Mouse (Mus musculus) embryonic facial prominence, embryonic 13.5 days (tissue): ENCODE measurements around the gene Gzmm. TPM values are rescaled to one million over a fixed set of nuclear protein-coding genes. Genes with fewer than 3 reads are reported as not detected.

Experiments used
- ATAC-seq: fragments of 200-750 bp; cut with Nextera tagmentation; 2 replicates; pipeline ENCODE4 v1.8.0; 2017; ENCODE audit warnings: low read depth; ENCODE audit not compliant: insufficient number of reproducible peaks, insufficient read depth, low FRiP score, low TSS enrichment
- H3K27ac ChIP-seq: fragments of 300-500 bp; sonication (generic); 2 replicates; pipeline ENCODE4 v1.5.1; 2015; ENCODE audit warnings: moderate library complexity, mild to moderate bottlenecking, inconsistent platforms
- H3K27me3 ChIP-seq: fragments of 300-500 bp; sonication (generic); 2 replicates; pipeline ENCODE4 v1.6.1; 2015; ENCODE audit warnings: mild to moderate bottlenecking, inconsistent platforms
- H3K36me3 ChIP-seq: fragments of 300-500 bp; sonication (generic); 2 replicates; pipeline ENCODE4 v1.6.1; 2015; ENCODE audit warnings: mild to moderate bottlenecking, inconsistent platforms
- H3K4me1 ChIP-seq: fragments of 300-500 bp; sonication (generic); 2 replicates; pipeline ENCODE4 v1.6.1; 2015; ENCODE audit warnings: inconsistent platforms
- H3K4me2 ChIP-seq: fragments of 300-500 bp; sonication (generic); 2 replicates; pipeline ENCODE4 v1.6.1; 2015; ENCODE audit warnings: moderate library complexity, mild to moderate bottlenecking, inconsistent platforms
- H3K4me3 ChIP-seq: fragments of 300-500 bp; sonication (generic); 2 replicates; pipeline ENCODE4 v1.5.1; 2015; ENCODE audit warnings: mild to moderate bottlenecking, inconsistent platforms
- H3K9ac ChIP-seq: fragments of 300-500 bp; sonication (generic); 2 replicates; pipeline ENCODE4 v1.6.1; 2015; ENCODE audit warnings: mild to moderate bottlenecking, inconsistent platforms
- H3K9me3 ChIP-seq: fragments of 300-500 bp; sonication (generic); 2 replicates; pipeline ENCODE4 v1.6.1; 2016; ENCODE audit warnings: inconsistent platforms
- WGBS: fragments of 180-500 bp; shearing (Covaris S2); methylation state at CpG from one replicate; pipeline ENCODE4 v1.1.7; 2015; ENCODE audit warnings: mixed read lengths; 5-methylcytosine and 5-hydroxymethylcytosine counted together
- polyA plus RNA-seq: library from polyadenylated mRNA; unstranded; fragments of >200 nt; fragmentation: Nextera tagmentation; extraction: Ambion mirVana; gene quantifications from 2 replicates; pipeline ENCODE4 v1.2.1, GENCODE M21; 2015

Gzmm gene
- polyA plus RNA-seq, 1 experiment from 2014 or later = 0.84 TPM

DNA sequence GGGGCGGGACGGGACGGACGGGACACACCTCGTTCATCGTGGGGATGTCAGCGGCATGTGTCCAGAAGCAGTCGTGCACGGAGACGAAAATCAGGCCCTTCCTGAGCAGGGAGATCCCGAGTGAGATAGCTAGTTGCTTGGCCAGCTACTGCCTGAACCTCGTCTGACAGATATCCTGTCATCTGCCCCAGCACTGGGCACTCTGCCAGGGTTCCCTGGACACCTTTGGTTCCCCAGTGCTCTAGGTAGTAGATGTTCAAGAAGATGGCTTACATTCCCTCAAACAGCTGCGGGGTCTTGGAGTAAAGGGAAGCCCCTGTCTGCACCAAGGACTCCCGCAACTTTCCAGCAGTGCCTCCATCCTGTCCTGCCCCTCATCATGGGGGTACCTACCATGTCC lies 47.9 kb downstream of the Gzmm start:
- WGBS = 87% methylated on average over 14 of the region's 14 CpGs
- peaks cover 76% of the 10 kb centered on the region for H3K9me3 ChIP-seq

DNA sequence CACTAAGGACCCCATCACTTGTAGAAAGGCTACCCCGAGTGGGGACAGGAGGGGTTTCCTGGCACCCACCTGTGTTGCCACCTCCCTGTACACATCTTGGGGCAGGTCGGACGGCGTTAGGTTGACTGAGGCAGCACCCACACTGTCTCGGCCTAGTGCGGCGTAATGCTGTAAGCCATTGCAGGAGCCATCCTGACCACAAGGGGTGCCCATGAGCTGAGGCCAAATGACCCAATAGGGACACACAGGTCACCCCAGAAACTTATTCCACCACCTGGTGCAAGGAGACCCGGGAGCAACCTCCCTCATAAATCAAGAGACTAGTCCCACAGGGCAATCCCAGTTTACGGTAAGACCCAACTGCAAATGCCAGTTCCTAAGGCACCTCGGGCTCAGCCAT lies 49.4 kb downstream of the Gzmm start:
- 89% methylated on average over 10 of the region's 10 CpGs for WGBS
- H3K9ac ChIP-seq = no peak overlapping the region
- peaks cover 15% of the 10 kb centered on the region for H3K27me3 ChIP-seq
- peaks cover 98% of the 10 kb centered on the region for H3K36me3 ChIP-seq
- H3K9me3 ChIP-seq = peaks cover 76% of the 10 kb centered on the region
- no peak for ATAC-seq
- H3K4me1 ChIP-seq = no peaks in the 10 kb centered on the region
- H3K4me2 ChIP-seq = no peak overlapping the region
- no peak overlapping the region for H3K4me3 ChIP-seq
- no peak overlapping the region for H3K27ac ChIP-seq

More for the DNA sequence above, 47.9 kb downstream of the Gzmm start:
- Histone ChIP-seq H3K36me3 (peaks cover 89% of the 10 kb centered on the region), H3K4me2 (no peak overlapping the region), H3K27ac (no peak overlapping the region), H3K4me3 (no peak overlapping the region), H3K27me3 (peaks cover 15% of the 10 kb centered on the region), H3K4me1 (no peaks in the 10 kb centered on the region), H3K9ac (no peak overlapping the region)
- no peak for ATAC-seq

DNA sequence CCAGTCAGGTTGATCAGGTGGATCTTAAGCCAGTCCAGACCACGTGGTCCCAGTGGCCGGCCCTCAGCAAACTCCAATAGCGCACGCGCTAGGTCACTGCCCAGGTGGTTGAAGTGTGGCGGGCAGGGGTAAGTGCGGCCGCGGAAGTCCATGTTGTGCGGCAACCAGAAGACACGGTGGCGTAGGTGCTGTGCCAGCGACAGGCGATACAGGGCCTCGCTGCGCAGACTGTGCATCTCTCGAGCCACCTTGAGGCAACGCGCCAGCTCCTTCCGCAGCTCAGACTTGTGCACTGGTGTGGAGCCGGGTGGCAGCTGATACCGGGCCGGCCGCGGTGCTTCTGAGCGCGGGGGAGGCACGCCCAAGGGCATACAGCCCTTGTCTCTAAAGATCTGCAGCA lies 50.4 kb downstream of the Gzmm start:
- WGBS = 96% methylated on average over 28 of the region's 28 CpGs
- H3K27ac ChIP-seq = no peak overlapping the region
- peaks cover 15% of the 10 kb centered on the region for H3K27me3 ChIP-seq
- H3K9me3 ChIP-seq = peaks cover 72% of the 10 kb centered on the region
- no peak overlapping the region for H3K9ac ChIP-seq
- peaks cover 100% of the 10 kb centered on the region for H3K36me3 ChIP-seq
- no peak overlapping the region for H3K4me3 ChIP-seq
- H3K4me2 ChIP-seq = no peak overlapping the region
- no peaks in the 10 kb centered on the region for H3K4me1 ChIP-seq
- ATAC-seq = no peak

DNA sequence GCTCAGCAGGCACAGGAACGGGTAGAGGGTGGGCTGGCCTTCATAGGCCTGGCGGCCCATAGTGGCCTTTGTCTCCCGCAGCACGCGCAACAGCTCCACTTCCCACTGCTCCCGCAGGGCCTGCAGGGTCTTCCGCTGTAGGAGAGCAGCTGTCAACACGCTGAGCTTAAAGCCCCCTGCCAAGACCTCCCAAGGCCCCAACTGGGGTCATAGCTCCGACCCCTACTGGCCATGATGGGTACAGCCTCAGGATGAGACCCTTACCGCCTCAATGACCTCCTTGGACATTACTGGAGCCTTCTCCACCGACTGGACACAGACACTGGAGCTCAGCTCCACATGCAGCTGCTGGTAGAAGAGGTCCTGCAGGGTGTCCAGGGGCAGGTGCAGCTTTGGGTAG lies 52.0 kb downstream of the Gzmm start:
- Histone ChIP-seq H3K4me1 (peaks cover 9% of the 10 kb centered on the region), H3K27me3 (peaks cover 6% of the 10 kb centered on the region), H3K9ac (no peak overlapping the region), H3K4me3 (no peak overlapping the region), H3K4me2 (no peak overlapping the region), H3K36me3 (peaks cover 88% of the 10 kb centered on the region), H3K9me3 (peaks cover 57% of the 10 kb centered on the region), H3K27ac (no peak overlapping the region)
- 64% methylated on average over 11 of the region's 11 CpGs for WGBS
- ATAC-seq = no peak

DNA sequence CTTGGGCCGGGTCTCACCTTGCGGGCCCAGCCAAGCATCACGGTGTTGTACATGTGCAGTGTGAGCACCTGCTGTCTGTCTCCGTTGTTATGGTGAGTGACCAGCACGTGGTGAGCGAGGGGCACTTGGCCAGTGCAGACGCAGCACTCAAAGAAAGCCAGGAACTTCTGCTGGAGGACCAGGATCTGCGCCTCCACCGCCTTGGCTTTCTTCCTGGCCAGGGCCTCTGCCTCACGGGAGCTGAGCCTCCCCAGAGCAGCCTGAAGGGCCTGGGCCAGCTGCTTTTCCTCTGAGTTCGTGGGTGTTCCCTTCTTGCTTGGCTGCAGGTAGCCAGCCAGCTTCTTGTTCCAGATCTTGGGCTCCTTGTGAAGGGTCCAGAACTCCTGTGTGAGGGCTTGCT lies 54.3 kb downstream of the Gzmm start:
- peaks cover 65% of the 10 kb centered on the region for H3K36me3 ChIP-seq
- no peaks in the 10 kb centered on the region for H3K27me3 ChIP-seq
- ATAC-seq = no peak
- H3K9me3 ChIP-seq = peaks cover 34% of the 10 kb centered on the region
- WGBS = 91% methylated on average over 11 of the region's 11 CpGs
- no peak overlapping the region for H3K4me3 ChIP-seq
- no peak overlapping the region for H3K9ac ChIP-seq
- H3K27ac ChIP-seq = no peak overlapping the region
- no peak overlapping the region for H3K4me2 ChIP-seq
- peaks cover 13% of the 10 kb centered on the region for H3K4me1 ChIP-seq

DNA sequence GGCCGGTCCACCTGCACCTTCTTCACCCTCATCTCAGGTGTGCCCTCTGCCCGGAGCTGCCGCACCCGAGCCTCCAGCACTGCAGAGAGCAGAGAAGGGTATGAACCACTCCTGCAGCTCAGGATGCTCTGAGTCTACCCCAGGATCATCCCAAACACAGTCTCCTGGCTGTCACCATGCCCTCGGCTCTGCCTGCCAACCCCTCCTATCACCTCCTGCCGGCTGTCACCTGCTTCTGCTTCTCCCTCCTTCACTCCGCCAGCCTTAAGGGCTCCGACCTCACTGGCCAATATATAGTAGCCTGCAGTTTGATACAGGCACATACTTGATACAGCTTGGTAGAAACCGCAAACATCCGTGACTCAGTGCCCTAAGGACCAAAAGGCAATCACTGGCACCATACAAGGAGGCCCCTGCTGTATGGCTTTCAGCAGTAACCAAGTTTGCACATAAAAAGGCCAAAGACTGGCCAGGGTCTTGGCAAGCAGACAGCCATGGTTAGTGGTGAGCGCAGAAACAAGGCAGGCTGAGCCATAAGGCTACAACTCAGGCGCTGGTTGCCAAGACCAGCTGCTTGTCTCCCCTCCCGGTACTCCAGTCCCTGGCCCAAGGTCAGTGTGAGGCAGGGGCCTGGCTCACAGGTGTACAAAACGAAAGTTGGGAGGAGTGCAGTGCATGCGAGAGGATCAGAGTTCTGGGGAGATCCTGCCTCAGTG lies 55.0 kb downstream of the Gzmm start:
- Histone ChIP-seq H3K4me3 (no peak overlapping the region), H3K9me3 (peaks cover 28% of the 10 kb centered on the region), H3K9ac (no peak overlapping the region), H3K4me1 (peaks cover 13% of the 10 kb centered on the region), H3K36me3 (peaks cover 58% of the 10 kb centered on the region), H3K4me2 (no peak overlapping the region), H3K27ac (no peak overlapping the region), H3K27me3 (no peaks in the 10 kb centered on the region)
- no peak for ATAC-seq
- WGBS = 91% methylated on average over 15 of the region's 15 CpGs

Other genes with a start within 250 kb of the Gzmm start
- not detected in 2 replicates for gene Vmn2r83, start 220.3 kb upstream of the Gzmm start, polyA plus RNA-seq
- 19.8 and 23.4 TPM in 2 replicates for gene Plpp2, start 155.2 kb upstream of the Gzmm start, polyA plus RNA-seq
- gene Mier2, start 133.8 kb upstream of the Gzmm start, polyA plus RNA-seq = 71.0 and 73.6 TPM in 2 replicates
- not detected in 2 replicates for gene Theg, start 101.7 kb upstream of the Gzmm start, polyA plus RNA-seq
- not detected in 2 replicates for gene C2cd4c, start 75.0 kb upstream of the Gzmm start, polyA plus RNA-seq
- gene Shc2, start 51.1 kb upstream of the Gzmm start, polyA plus RNA-seq = 11.7 and 13.7 TPM in 2 replicates
- gene Odf3l2, start 43.3 kb upstream of the Gzmm start, polyA plus RNA-seq = not detected in 2 replicates
- gene Madcam1, start 24.5 kb upstream of the Gzmm start, polyA plus RNA-seq = 11.3 and 11.8 TPM in 2 replicates
- gene Tpgs1, start 19.7 kb upstream of the Gzmm start, polyA plus RNA-seq = 58.1 and 62.1 TPM in 2 replicates
- gene Cdc34, start 6.8 kb upstream of the Gzmm start, polyA plus RNA-seq = 102 and 106 TPM in 2 replicates
- 703 and 715 TPM in 2 replicates for gene Bsg, start 15.5 kb downstream of the Gzmm start, polyA plus RNA-seq
- gene Hcn2, start 27.6 kb downstream of the Gzmm start, polyA plus RNA-seq = 0.10 and 0.12 TPM in 2 replicates
- gene Polrmt, start 57.6 kb downstream of the Gzmm start, polyA plus RNA-seq = 42.8 and 50.9 TPM in 2 replicates
- gene Fgf22, start 66.1 kb downstream of the Gzmm start, polyA plus RNA-seq = 0.54 and 0.80 TPM in 2 replicates
- 79.2 and 96.5 TPM in 2 replicates for gene Rnf126, start 77.9 kb downstream of the Gzmm start, polyA plus RNA-seq
- 7.5 and 8.3 TPM in 2 replicates for gene Fstl3, start 88.3 kb downstream of the Gzmm start, polyA plus RNA-seq
- gene Prss57, start 101.9 kb downstream of the Gzmm start, polyA plus RNA-seq = not detected in 2 replicates
- gene Palm, start 104.6 kb downstream of the Gzmm start, polyA plus RNA-seq = 105 and 112 TPM in 2 replicates
- gene Misp, start 132.0 kb downstream of the Gzmm start, polyA plus RNA-seq = 2.5 and 5.2 TPM in 2 replicates
- 386 and 390 TPM in 2 replicates for gene Ptbp1, start 165.4 kb downstream of the Gzmm start, polyA plus RNA-seq
- gene Prtn3, start 185.5 kb downstream of the Gzmm start, polyA plus RNA-seq = 7.3 and 8.5 TPM in 2 replicates
- gene Plppr3, start 185.6 kb downstream of the Gzmm start, polyA plus RNA-seq = 126 and 138 TPM in 2 replicates
- 1.9 TPM in 1 of 2 replicates, not detected in the other for gene Elane, start 197.2 kb downstream of the Gzmm start, polyA plus RNA-seq
- gene Cfd, start 201.8 kb downstream of the Gzmm start, polyA plus RNA-seq = not detected in 2 replicates
- gene Med16, start 219.9 kb downstream of the Gzmm start, polyA plus RNA-seq = 47.6 and 49.3 TPM in 2 replicates
- 8.1 and 29.9 TPM in 2 replicates for gene Gm26602, start 221.8 kb downstream of the Gzmm start, polyA plus RNA-seq
- gene Kiss1r, start 228.0 kb downstream of the Gzmm start, polyA plus RNA-seq = 0.98 and 1.3 TPM in 2 replicates
- 190 and 206 TPM in 2 replicates for gene R3hdm4, start 232.2 kb downstream of the Gzmm start, polyA plus RNA-seq
- 5.3 and 6.9 TPM in 2 replicates for gene Arid3a, start 238.0 kb downstream of the Gzmm start, polyA plus RNA-seq